Mouse (Mus musculus): Measurements from ENCODE around the gene Gm28374.

Gene Gm28374

GRCm38 (mm10) chr19:6084478-6085248 lies 2.6 kb upstream of the Gm28374 start, which contains the start of the genes Zfpl1 and Cdca5:
Gene Zfpl1, minus strand, starts transcription at chr19:6084956.
Gene Cdca5, plus strand, starts transcription at chr19:6084983.
- peak; percentile 98 for DNase-seq

GRCm38 (mm10) chr19:6079983-6080480 lies 2.0 kb downstream of the Gm28374 start, which contains the start of gene Tmem262:
Gene Tmem262, plus strand, starts transcription at chr19:6080033.
- DNase-seq = no peak

DNA sequence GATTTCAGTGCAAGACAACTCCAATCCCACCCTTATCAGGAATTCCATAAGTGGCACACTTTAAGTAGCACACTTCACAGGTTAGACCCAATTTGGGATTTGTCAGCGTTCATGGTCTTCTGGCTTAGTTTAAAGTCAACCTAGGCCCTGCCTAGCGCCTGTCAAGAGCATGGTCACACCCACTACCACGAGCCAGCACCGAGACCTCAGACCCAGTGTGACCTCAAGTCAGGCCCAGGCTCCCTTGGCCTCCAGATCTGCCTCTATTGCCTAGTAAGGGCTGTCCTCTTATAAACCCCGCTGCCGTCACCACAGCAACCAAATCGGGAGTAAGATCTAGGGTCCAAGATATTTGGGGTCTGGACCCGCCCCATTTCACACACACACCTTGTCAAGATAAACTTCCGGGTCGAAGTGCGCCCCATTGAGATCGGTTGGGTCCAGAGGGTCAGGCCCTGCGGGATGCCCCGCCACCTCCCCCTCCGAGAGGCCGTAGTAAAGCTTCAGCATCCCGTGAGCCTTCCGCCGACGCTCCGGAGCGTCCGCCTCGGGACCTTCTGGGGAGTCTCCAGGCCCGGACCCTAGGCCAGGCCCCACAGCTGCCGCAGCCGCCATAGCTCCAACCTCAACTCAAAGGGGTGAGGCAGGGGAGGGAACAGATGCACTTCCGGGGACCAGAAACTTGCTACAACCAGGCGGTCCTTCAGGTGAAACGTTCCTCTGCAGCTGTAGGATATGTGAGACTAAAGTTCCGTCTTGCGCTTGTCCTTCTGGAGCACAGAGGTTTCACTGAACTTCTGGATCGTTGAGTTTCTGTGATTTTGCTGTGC lies 5.3 kb downstream of the Gm28374 start, which contains the start of gene Vps51:
Gene Vps51 (minus strand): TSS at position 668 of the 830 bp plus-strand sequence.
- peak; percentile 92 for DNase-seq

DNA sequence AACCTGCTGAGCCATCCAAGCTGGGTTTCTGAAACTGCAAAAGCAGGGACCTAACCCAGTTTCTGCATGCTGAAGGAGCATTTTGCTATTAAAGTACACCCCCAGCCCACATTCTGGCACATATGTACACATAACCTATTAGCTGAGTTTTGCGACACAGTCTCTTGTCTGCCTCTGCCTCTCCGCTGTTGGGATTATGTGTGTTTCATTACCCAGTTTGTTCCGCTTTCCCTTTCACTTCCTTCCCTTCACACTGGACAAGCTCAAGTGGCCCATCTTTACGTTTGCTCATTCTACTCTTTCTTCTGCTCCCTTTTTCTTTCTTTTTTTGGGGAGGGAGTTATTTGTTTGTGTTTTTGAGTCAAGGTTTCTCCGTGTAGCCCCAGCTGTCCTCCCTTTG lies 8.2 kb downstream of the Gm28374 start:
- no peak for DNase-seq

DNA sequence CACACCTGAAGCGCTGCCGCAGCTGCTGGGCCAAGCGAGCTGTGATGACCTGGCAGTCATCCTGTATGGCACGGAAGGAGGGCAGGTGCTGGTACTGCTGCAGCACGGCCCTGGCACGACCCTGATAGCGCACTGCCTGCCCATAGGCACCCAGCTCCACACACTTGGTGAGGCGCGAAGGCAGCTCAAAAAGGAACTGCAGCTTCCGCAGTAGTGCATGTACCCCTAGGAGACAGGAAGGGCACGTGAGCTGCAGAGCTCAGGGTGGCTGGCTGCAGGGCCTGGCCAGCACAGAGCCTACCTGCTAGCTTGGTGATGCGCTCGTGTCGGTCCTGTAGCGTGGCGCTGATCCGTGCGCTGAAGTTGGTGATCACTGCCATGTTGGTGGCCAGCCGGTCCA lies 10.8 kb downstream of the Gm28374 start:
- DNase-seq = no peak

- no peak for DNase-seq
These were observed 11.3 kb downstream of the Gm28374 start for GRCm38 (mm10) chr19:6070571-6071250.

DNA sequence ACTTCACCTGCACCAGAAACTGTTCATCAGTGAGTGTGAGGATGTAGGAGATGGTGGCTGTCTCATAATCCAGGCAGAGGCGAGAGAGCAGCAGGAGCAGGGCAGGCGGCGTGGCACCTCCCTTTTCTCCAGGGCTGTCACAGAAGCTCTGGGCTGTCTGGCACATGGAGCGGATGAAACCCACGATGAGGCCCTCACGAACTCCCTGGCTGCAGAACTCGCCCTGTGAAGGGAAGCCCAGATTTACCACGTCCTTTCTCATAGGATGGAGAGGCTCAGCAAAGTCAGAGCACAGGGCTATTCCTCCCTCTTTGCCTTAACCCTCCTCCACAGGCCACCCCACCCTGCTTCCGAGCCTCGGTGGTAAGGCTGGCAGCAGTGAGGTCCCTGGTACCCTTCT lies 12.2 kb downstream of the Gm28374 start:
- DNase-seq = no peak

DNA sequence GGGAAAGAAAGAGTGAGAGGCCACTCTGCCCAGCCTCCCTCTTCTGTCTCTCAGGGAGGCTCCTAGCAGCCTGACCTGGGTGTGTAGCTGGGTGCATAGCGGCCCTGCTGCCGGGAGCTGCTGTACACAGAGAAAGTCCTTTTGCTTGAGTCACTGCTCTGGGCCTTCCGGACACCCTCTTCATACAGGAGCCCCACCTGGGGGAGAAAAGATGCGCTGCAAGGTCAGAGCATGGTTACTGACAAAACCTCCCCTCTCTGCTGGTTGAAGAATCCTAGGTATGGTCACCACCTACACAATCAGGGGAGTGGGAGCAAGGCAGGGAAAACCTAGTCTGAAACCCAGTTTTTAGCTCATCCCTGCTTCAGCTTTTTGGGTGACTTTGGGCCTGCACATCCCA lies 13.1 kb downstream of the Gm28374 start:
- no peak for DNase-seq

GRCm38 (mm10) chr19:6067724-6068415 lies 14.2 kb downstream of the Gm28374 start, which contains the start of gene Tm7sf2:
Gene Tm7sf2, minus strand, starts transcription at chr19:6068373.
- DNase-seq = peak; percentile 96

GRCm38 (mm10) chr19:6067011-6067723 lies 14.9 kb downstream of the Gm28374 start:
- peak; percentile 91 for DNase-seq

GRCm38 (mm10) chr19:6066571-6066970 lies 15.5 kb downstream of the Gm28374 start:
- no peak for DNase-seq

DNA sequence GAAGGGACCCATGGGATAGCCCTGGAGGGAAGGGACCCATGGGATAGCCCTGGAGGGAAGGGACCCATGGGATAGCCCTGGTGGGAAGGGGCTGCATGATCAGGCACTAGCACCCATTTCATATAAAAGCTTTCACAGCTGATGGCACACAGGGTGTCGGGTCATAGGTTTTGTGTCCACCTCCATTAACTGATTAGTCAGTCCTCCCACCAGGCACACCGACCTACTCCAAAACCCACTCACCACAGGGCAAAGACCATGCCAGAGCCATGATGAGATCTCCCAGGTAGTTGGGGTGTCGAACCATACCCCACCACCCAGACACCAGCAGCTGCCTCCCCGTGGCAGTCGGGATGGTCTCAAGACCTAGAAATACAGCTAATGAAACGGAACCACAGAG lies 19.0 kb downstream of the Gm28374 start:
- no peak for DNase-seq

DNA sequence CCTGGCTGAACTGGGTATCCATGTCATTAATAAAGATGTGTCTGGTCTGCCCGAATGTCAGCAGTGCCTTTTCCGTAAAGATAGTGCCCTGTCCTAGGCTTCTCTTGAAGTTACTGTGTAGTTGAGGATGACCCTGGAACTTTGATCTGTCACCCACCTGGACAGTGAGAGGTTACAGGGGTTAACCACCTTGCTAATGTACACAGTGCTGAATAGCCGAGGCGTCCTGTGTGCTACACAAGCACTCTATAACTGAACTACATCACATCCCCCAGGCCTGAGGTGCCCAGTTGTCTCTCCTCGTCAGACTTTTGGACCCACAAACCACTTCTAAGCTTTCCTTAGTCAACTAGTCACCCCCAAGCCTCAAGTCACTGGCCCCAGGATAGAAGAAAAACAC lies 19.6 kb downstream of the Gm28374 start:
- DNase-seq = no peak

DNA sequence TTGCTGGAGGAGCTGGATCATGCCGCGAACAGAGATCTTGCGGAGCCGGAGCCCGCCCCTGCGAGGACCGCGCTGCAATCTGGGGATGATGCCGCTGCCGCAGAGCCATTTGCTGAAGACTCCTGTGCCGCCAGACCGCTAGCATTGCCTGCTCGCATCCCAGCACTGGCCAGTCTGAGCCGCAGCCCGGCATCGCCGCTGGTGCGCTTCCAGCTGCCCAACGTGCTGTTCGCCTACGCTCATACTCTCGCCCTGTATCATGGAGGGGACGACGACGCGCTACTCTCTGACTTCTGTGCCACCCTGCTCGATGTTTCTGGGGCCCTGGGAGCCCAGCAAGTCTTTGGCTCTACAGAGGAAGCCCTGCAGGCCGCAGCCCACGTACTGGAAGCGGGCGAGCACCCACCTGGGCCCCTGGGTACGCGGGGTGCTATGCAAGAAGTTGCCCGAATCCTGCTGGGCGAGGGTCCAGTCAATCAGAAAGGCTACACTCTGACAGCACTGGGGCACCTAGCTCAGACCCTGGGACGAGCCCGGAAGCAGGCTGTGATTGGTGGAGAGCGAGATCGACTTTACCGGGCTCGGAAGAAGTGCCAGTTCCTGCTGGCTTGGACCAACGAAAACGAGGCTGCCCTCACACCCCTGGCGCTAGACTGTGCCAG lies 20.3 kb downstream of the Gm28374 start:
- peak; percentile 59 for DNase-seq

DNA sequence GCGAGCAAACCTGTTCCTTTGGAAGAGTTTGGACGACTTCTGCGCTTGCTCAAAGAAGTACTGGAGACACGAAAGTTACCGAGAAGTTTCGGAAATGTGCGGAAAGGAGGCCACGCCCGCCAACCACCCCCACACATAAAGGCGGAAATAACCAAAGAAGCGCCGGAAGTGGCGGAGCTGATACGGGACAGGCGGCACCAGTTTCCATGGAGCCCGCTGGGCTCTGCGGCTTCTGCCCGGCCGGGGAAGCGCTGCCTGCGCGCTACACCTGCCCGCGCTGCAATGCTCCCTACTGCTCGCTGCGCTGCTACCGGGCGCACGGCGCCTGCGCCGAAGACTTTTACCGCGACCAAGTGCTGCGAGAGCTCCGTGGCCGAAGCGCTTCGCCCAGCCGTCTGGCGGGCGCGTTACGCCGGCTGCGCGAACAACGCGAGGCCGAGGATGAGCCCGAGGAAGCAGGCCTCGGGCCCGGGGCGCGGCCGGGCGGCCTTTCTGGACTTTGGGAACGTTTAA lies 21.0 kb downstream of the Gm28374 start, which contains the start of gene Znhit2:
Gene Znhit2 (plus strand): TSS at position 172 of the 513 bp plus-strand sequence.
- peak; percentile 96 for DNase-seq

- no peak for DNase-seq
These were observed 23.1 kb downstream of the Gm28374 start for GRCm38 (mm10) chr19:6058966-6059365.

DNA sequence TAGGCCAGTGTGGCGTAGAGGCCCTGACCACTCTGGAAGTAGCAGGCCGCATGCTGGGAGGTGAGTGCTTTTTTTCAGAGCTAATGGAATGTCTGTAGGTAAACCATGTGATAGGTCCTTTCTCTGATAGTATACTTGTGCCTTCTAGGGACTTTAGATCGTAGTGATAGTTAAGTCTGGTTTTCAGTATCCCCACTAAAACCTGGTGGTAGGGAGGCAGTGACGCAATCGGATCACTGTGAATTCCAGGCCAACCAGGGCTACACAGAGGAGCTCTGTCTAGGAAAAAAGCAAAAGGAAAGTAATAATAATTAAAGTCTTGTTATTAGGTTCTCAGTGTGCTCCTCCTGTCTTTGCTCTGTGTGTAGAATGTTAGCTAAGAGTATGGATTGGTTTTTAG lies 23.5 kb downstream of the Gm28374 start:
- DNase-seq = no peak

GRCm38 (mm10) chr19:6057313-6058096 lies 24.6 kb downstream of the Gm28374 start, which contains the start of the genes Mrpl49 and Fau:
Gene Mrpl49, minus strand, starts transcription at chr19:6057785.
Gene Fau, plus strand, starts transcription at chr19:6057844.
- peak; percentile 98 for DNase-seq

GRCm38 (mm10) chr19:6056696-6057095 lies 25.4 kb downstream of the Gm28374 start:
- DNase-seq = no peak

GRCm38 (mm10) chr19:6054296-6054695 lies 27.8 kb downstream of the Gm28374 start:
- no peak for DNase-seq

Data from embryo, embryonic 11 days (tissue).